Mouse (Mus musculus): ENCODE measurements at regions not wholly inside any gene's neighbourhood (a gene's known extent, or its start where the extent isn't known, plus 50 kb on each side); places are given as distances from the start of the nearest gene placed in this dataset.
"Not testable (repeated sequence)": the region's sequence is repeated elsewhere in the genome, so short reads cannot be mapped to it uniquely, and the experiment has no call there.

- DNase-seq (ENCODE audit: low spot score); H3K36me3 ChIP-seq (replicated peaks); ATAC-seq (ENCODE audit: extremely low read depth, insufficient number of reproducible peaks, low FRiP score, poor library complexity, severe bottlenecking); H3K4me1 ChIP-seq (ENCODE audit: insufficient read depth, low read depth, low read length); H3K4me3 ChIP-seq (ENCODE audit: low read depth, low read length); H3K9me3 ChIP-seq (replicated peaks); H3K27me3 ChIP-seq (ENCODE audit: insufficient read depth, low read length): not testable (repeated sequence)
Observed at GRCm38 (mm10) chr19:8496561-8496960, 91.7 kb upstream of the Slc22a30 start.

- not testable (repeated sequence) for H3K9me3 ChIP-seq (replicated peaks); H3K4me1 ChIP-seq (ENCODE audit: insufficient read depth, low read depth, low read length); H3K36me3 ChIP-seq (replicated peaks); H3K4me3 ChIP-seq (ENCODE audit: low read depth, low read length); DNase-seq (ENCODE audit: low spot score); H3K27me3 ChIP-seq (ENCODE audit: insufficient read depth, low read length); ATAC-seq (ENCODE audit: extremely low read depth, insufficient number of reproducible peaks, low FRiP score, poor library complexity, severe bottlenecking)
Observed at GRCm38 (mm10) chr19:8497526-8497925, 92.6 kb upstream of the Slc22a30 start.

- H3K4me3 ChIP-seq (ENCODE audit: low read depth, low read length) = peak overlapping the region; percentile 64; the same call in 1 of the 2 replicates
- H3K27me3 ChIP-seq (ENCODE audit: insufficient read depth, low read length); ATAC-seq (ENCODE audit: extremely low read depth, insufficient number of reproducible peaks, low FRiP score, poor library complexity, severe bottlenecking); H3K9me3 ChIP-seq (replicated peaks); H3K4me1 ChIP-seq (ENCODE audit: insufficient read depth, low read depth, low read length); DNase-seq (ENCODE audit: low spot score); H3K36me3 ChIP-seq (replicated peaks): not testable (repeated sequence)
Observed at GRCm38 (mm10) chr19:8517721-8518120, 73.3 kb upstream of the Slc22a8 start.

- ATAC-seq (ENCODE audit: extremely low read depth, insufficient number of reproducible peaks, low FRiP score, poor library complexity, severe bottlenecking) (0 out of 2 replicates have a peak, but pooled peaks have one; percentile 4), DNase-seq (ENCODE audit: low spot score) (no peak)
- Histone ChIP-seq H3K4me1 (ENCODE audit: insufficient read depth, low read depth, low read length) (peaks cover 3% of the 10 kb centered on the region; the same call in 1 of the 2 replicates), H3K36me3 (replicated peaks) (no peaks in the 10 kb centered on the region), H3K27me3 (ENCODE audit: insufficient read depth, low read length) (no peaks in the 10 kb centered on the region), H3K4me3 (ENCODE audit: low read depth, low read length) (peak overlapping the region; percentile 64), H3K9me3 (replicated peaks) (no peaks in the 10 kb centered on the region)
- TF ChIP-seq GATA2 (IDR thresholded peaks at IDR 0.05; ENCODE audit: borderline replicate concordance, low read depth, low read length) (no peak), GATA1 (IDR thresholded peaks at IDR 0.05; ENCODE audit: borderline replicate concordance, low read length) (no peak), CTCF (IDR thresholded peaks at IDR 0.05; ENCODE audit: low read depth, low read length) (no peak)
Observed at GRCm38 (mm10) chr19:8518273-8518672, 72.8 kb upstream of the Slc22a8 start.

GRCm38 (mm10) chr19:8518933-8519332, 72.1 kb upstream of the Slc22a8 start:
- not testable (repeated sequence) for ATAC-seq (ENCODE audit: extremely low read depth, insufficient number of reproducible peaks, low FRiP score, poor library complexity, severe bottlenecking); H3K36me3 ChIP-seq (replicated peaks); H3K4me1 ChIP-seq (ENCODE audit: insufficient read depth, low read depth, low read length); H3K27me3 ChIP-seq (ENCODE audit: insufficient read depth, low read length); H3K9me3 ChIP-seq (replicated peaks); DNase-seq (ENCODE audit: low spot score)
- peak overlapping the region; percentile 64; the same call in 1 of the 2 replicates for H3K4me3 ChIP-seq (ENCODE audit: low read depth, low read length)

GRCm38 (mm10) chr19:8534597-8534996, 56.5 kb upstream of the Slc22a8 start:
- ATAC-seq (ENCODE audit: extremely low read depth, insufficient number of reproducible peaks, low FRiP score, poor library complexity, severe bottlenecking) = no peak
- Histone ChIP-seq H3K4me3 (ENCODE audit: low read depth, low read length) (no peak overlapping the region), H3K36me3 (replicated peaks) (no peaks in the 10 kb centered on the region), H3K9me3 (replicated peaks) (no peaks in the 10 kb centered on the region), H3K27me3 (ENCODE audit: insufficient read depth, low read length) (no peaks in the 10 kb centered on the region), H3K4me1 (ENCODE audit: insufficient read depth, low read depth, low read length) (no peaks in the 10 kb centered on the region)
- TF ChIP-seq CTCF (IDR thresholded peaks at IDR 0.05; ENCODE audit: low read depth, low read length) = no peak
- no peak for TF ChIP-seq GATA1 (IDR thresholded peaks at IDR 0.05; ENCODE audit: borderline replicate concordance, low read length)
- TF ChIP-seq GATA2 (IDR thresholded peaks at IDR 0.05; ENCODE audit: borderline replicate concordance, low read depth, low read length) = no peak
- TF ChIP-seq TAL1 (conservative IDR thresholded peaks at IDR 0.05; ENCODE audit: low read depth, low read length) = no peak
- TF ChIP-seq POLR2AphosphoS5 (IDR thresholded peaks at IDR 0.05; ENCODE audit: insufficient replicate concordance, low read depth, low read length) = no peak
- DNase-seq (ENCODE audit: low spot score) = no peak

- Histone ChIP-seq H3K9me3 (replicated peaks) (no peaks in the 10 kb centered on the region), H3K36me3 (replicated peaks) (no peaks in the 10 kb centered on the region), H3K4me3 (ENCODE audit: low read depth, low read length) (no peak overlapping the region), H3K27me3 (ENCODE audit: insufficient read depth, low read length) (no peaks in the 10 kb centered on the region), H3K4me1 (ENCODE audit: insufficient read depth, low read depth, low read length) (no peaks in the 10 kb centered on the region)
- TF ChIP-seq TAL1 (conservative IDR thresholded peaks at IDR 0.05; ENCODE audit: low read depth, low read length) (no peak), CTCF (IDR thresholded peaks at IDR 0.05; ENCODE audit: low read depth, low read length) (no peak), GATA1 (IDR thresholded peaks at IDR 0.05; ENCODE audit: borderline replicate concordance, low read length) (no peak), POLR2AphosphoS5 (IDR thresholded peaks at IDR 0.05; ENCODE audit: insufficient replicate concordance, low read depth, low read length) (no peak), GATA2 (IDR thresholded peaks at IDR 0.05; ENCODE audit: borderline replicate concordance, low read depth, low read length) (no peak)
- no peak for DNase-seq (ENCODE audit: low spot score)
- ATAC-seq (ENCODE audit: extremely low read depth, insufficient number of reproducible peaks, low FRiP score, poor library complexity, severe bottlenecking) = no peak
Observed at GRCm38 (mm10) chr19:8536085-8536484, 55.0 kb upstream of the Slc22a8 start.
